Mouse (Mus musculus) limb, embryonic 13.5 days (tissue): ENCODE measurements around the gene Rps6kl1. TPM values are rescaled to one million over a fixed set of nuclear protein-coding genes. Genes with fewer than 3 reads are reported as not detected.
A peak's percentile ranks its signal among the peaks of the same experiment; 100 is the strongest.

Experiments
- ATAC-seq: fragments of 200-750 bp; cut with Nextera tagmentation; 2 replicates; pipeline ENCODE4 v1.8.0; 2017; ENCODE audit warnings: low read depth, moderate number of reproducible peaks, moderate TSS enrichment; ENCODE audit not compliant: low FRiP score
- H3K27ac ChIP-seq: fragments of 300-500 bp; sonication (generic); 2 replicates; pipeline ENCODE4 v1.5.1; 2015; ENCODE audit warnings: inconsistent platforms, mild to moderate bottlenecking, moderate library complexity
- H3K27me3 ChIP-seq: fragments of 300-500 bp; sonication (generic); 2 replicates; pipeline ENCODE4 v1.6.1; 2015; ENCODE audit warnings: mild to moderate bottlenecking, inconsistent platforms
- H3K36me3 ChIP-seq: fragments of 300-500 bp; sonication (generic); 2 replicates; pipeline ENCODE4 v1.6.1; 2015; ENCODE audit warnings: inconsistent platforms, mild to moderate bottlenecking, moderate library complexity
- H3K4me1 ChIP-seq: fragments of 300-500 bp; sonication (generic); 2 replicates; pipeline ENCODE4 v1.6.1; 2015; ENCODE audit warnings: inconsistent platforms
- H3K4me2 ChIP-seq: fragments of 300-500 bp; sonication (generic); replicated peaks from 2 replicates; pipeline ENCODE4 v1.6.1; 2015; ENCODE audit warnings: inconsistent platforms, mild to moderate bottlenecking, moderate library complexity
- H3K4me3 ChIP-seq: fragments of 300-500 bp; sonication (generic); 2 replicates; pipeline ENCODE4 v1.5.1; 2015; ENCODE audit warnings: moderate library complexity, mild to moderate bottlenecking, inconsistent platforms
- H3K9ac ChIP-seq: fragments of 300-500 bp; sonication (generic); 2 replicates; pipeline ENCODE4 v1.6.1; 2015; ENCODE audit warnings: mild to moderate bottlenecking, inconsistent platforms
- H3K9me3 ChIP-seq: fragments of 300-500 bp; sonication (generic); 2 replicates; pipeline ENCODE4 v1.6.1; 2016; ENCODE audit warnings: inconsistent platforms
- WGBS: fragments of 180-500 bp; shearing (Covaris S2); methylation state at CpG from one replicate; pipeline ENCODE4 v1.1.7; 2015; 5-methylcytosine and 5-hydroxymethylcytosine counted together
- polyA plus RNA-seq: library from polyadenylated mRNA; unstranded; fragments of >200 nt; fragmentation: Nextera tagmentation; extraction: Ambion mirVana; gene quantifications from 2 replicates; pipeline ENCODE4 v1.2.1, GENCODE M21; 2015

The Rps6kl1 gene
- polyA plus RNA-seq, 1 experiment from 2014 or later: 0.31 TPM

GRCm38 (mm10) chr12:85110698-85111592, 40.1 kb downstream of the Rps6kl1 start, which contains the start of the genes Prox2 and Dlst:
Gene Prox2, minus strand, starts transcription at chr12:85110759.
Gene Dlst, plus strand, starts transcription at chr12:85110833.
- peaks cover 41% of the 10 kb centered on the region for H3K4me1 ChIP-seq
- H3K27ac ChIP-seq: peak within 1 kb of the TSS; percentile 85
- under 1% methylated on average over 81 of the region's 83 CpGs for WGBS
- H3K36me3 ChIP-seq: peaks cover 16% of the 10 kb centered on the region
- H3K4me3 ChIP-seq: peak within 1 kb of the TSS; percentile 98
- H3K9ac ChIP-seq: peak within 1 kb of the TSS; percentile 97
- ATAC-seq: peak; percentile 93
- peak within 1 kb of the TSS; percentile 89 for H3K4me2 ChIP-seq
- no peaks in the 10 kb centered on the region for H3K27me3 ChIP-seq
- H3K9me3 ChIP-seq: no peaks in the 10 kb centered on the region

GRCm38 (mm10) chr12:85110011-85110697, 40.9 kb downstream of the Rps6kl1 start:
- H3K9me3 ChIP-seq: no peaks in the 10 kb centered on the region
- 15% methylated on average over 18 of the region's 18 CpGs for WGBS

GRCm38 (mm10) chr12:85109426-85109825, 41.6 kb downstream of the Rps6kl1 start:
- no peak for ATAC-seq
- no peak overlapping the region for H3K9ac ChIP-seq
- H3K36me3 ChIP-seq: peaks cover 4% of the 10 kb centered on the region
- peaks cover 41% of the 10 kb centered on the region for H3K4me1 ChIP-seq
- WGBS: 52% methylated on average over 4 of the region's 4 CpGs
- no peaks in the 10 kb centered on the region for H3K9me3 ChIP-seq
- H3K27ac ChIP-seq: no peak overlapping the region
- peak overlapping the region; percentile 89 for H3K4me2 ChIP-seq
- H3K27me3 ChIP-seq: no peaks in the 10 kb centered on the region
- peak overlapping the region; percentile 98; the same call in 1 of the 2 replicates for H3K4me3 ChIP-seq

More at GRCm38 (mm10) chr12:85110011-85110697, 40.9 kb downstream of the Rps6kl1 start:
- Histone ChIP-seq H3K27ac (peak overlapping the region; percentile 85), H3K4me2 (peak overlapping the region; percentile 89), H3K4me3 (peak overlapping the region; percentile 98), H3K36me3 (peaks cover 9% of the 10 kb centered on the region), H3K9ac (peak overlapping the region; percentile 97), H3K4me1 (peaks cover 41% of the 10 kb centered on the region), H3K27me3 (no peaks in the 10 kb centered on the region)
- peak; percentile 54; the same call in 1 of the 2 replicates for ATAC-seq

GRCm38 (mm10) chr12:85108643-85109042, 42.4 kb downstream of the Rps6kl1 start:
- Histone ChIP-seq H3K4me3 (no peak overlapping the region), H3K9ac (no peak overlapping the region), H3K9me3 (no peaks in the 10 kb centered on the region), H3K27ac (no peak overlapping the region), H3K4me2 (no peak overlapping the region), H3K27me3 (no peaks in the 10 kb centered on the region), H3K36me3 (peaks cover 4% of the 10 kb centered on the region), H3K4me1 (peaks cover 41% of the 10 kb centered on the region)
- 68% methylated on average over 3 of the region's 3 CpGs for WGBS
- ATAC-seq: no peak

GRCm38 (mm10) chr12:85106292-85106691, 44.8 kb downstream of the Rps6kl1 start:
- Histone ChIP-seq H3K4me3 (peak overlapping the region; percentile 20), H3K9ac (peak overlapping the region; percentile 50; the same call in 1 of the 2 replicates), H3K36me3 (no peaks in the 10 kb centered on the region), H3K4me1 (peaks cover 20% of the 10 kb centered on the region), H3K4me2 (peak overlapping the region; percentile 52), H3K9me3 (no peaks in the 10 kb centered on the region), H3K27me3 (no peaks in the 10 kb centered on the region), H3K27ac (no peak overlapping the region)
- no peak for ATAC-seq
- 1% methylated on average over 8 of the region's 8 CpGs for WGBS

GRCm38 (mm10) chr12:85104789-85105188, 46.3 kb downstream of the Rps6kl1 start:
- H3K27ac ChIP-seq: no peak overlapping the region
- no peak overlapping the region for H3K4me2 ChIP-seq
- no peaks in the 10 kb centered on the region for H3K36me3 ChIP-seq
- no peaks in the 10 kb centered on the region for H3K27me3 ChIP-seq
- H3K4me1 ChIP-seq: peaks cover 20% of the 10 kb centered on the region
- ATAC-seq: no peak
- H3K9ac ChIP-seq: no peak overlapping the region
- 86% methylated on average over 8 of the region's 8 CpGs for WGBS
- no peaks in the 10 kb centered on the region for H3K9me3 ChIP-seq
- H3K4me3 ChIP-seq: no peak overlapping the region

- Histone ChIP-seq H3K27me3 (no peaks in the 10 kb centered on the region), H3K4me2 (no peak overlapping the region), H3K4me1 (peaks cover 13% of the 10 kb centered on the region), H3K9me3 (no peaks in the 10 kb centered on the region), H3K27ac (no peak overlapping the region), H3K36me3 (no peaks in the 10 kb centered on the region), H3K4me3 (no peak overlapping the region), H3K9ac (no peak overlapping the region)
- ATAC-seq: no peak
- 62% methylated on average over 8 of the region's 8 CpGs for WGBS
Measured at GRCm38 (mm10) chr12:85103096-85103495, 48.0 kb downstream of the Rps6kl1 start.

GRCm38 (mm10) chr12:85101521-85102106, 49.5 kb downstream of the Rps6kl1 start:
- no peak for ATAC-seq
- Histone ChIP-seq H3K9me3 (no peaks in the 10 kb centered on the region), H3K27ac (no peak overlapping the region), H3K4me1 (peaks cover 16% of the 10 kb centered on the region), H3K9ac (no peak overlapping the region), H3K36me3 (no peaks in the 10 kb centered on the region), H3K4me2 (no peak overlapping the region), H3K4me3 (no peak overlapping the region), H3K27me3 (no peaks in the 10 kb centered on the region)
- 81% methylated on average over 5 of the region's 5 CpGs for WGBS

GRCm38 (mm10) chr12:85101001-85101400, 50.1 kb downstream of the Rps6kl1 start:
- Histone ChIP-seq H3K4me1 (peaks cover 16% of the 10 kb centered on the region), H3K4me2 (no peak overlapping the region), H3K27me3 (no peaks in the 10 kb centered on the region), H3K9me3 (no peaks in the 10 kb centered on the region), H3K4me3 (no peak overlapping the region), H3K36me3 (no peaks in the 10 kb centered on the region), H3K9ac (no peak overlapping the region), H3K27ac (no peak overlapping the region; the same call in 1 of the 2 replicates)
- 56% methylated on average over 14 of the region's 14 CpGs for WGBS
- ATAC-seq: no peak

GRCm38 (mm10) chr12:85095859-85096258, 55.2 kb downstream of the Rps6kl1 start:
- H3K4me3 ChIP-seq: no peak overlapping the region
- 88% methylated on average over 7 of the region's 7 CpGs for WGBS
- no peaks in the 10 kb centered on the region for H3K9me3 ChIP-seq
- H3K27ac ChIP-seq: no peak overlapping the region; the same call in 1 of the 2 replicates
- 0 out of 2 replicates have a peak, but pooled peaks cover 4% of the 10 kb centered on the region for H3K36me3 ChIP-seq
- H3K9ac ChIP-seq: no peak overlapping the region
- ATAC-seq: no peak
- H3K27me3 ChIP-seq: no peaks in the 10 kb centered on the region
- H3K4me1 ChIP-seq: peaks cover 37% of the 10 kb centered on the region
- no peak overlapping the region for H3K4me2 ChIP-seq

GRCm38 (mm10) chr12:85095146-85095545, 55.9 kb downstream of the Rps6kl1 start:
- Histone ChIP-seq H3K27me3 (no peaks in the 10 kb centered on the region), H3K4me3 (no peak overlapping the region), H3K9ac (no peak overlapping the region), H3K36me3 (0 out of 2 replicates have a peak, but pooled peaks cover 4% of the 10 kb centered on the region), H3K4me2 (no peak overlapping the region), H3K9me3 (no peaks in the 10 kb centered on the region), H3K4me1 (peaks cover 36% of the 10 kb centered on the region), H3K27ac (no peak overlapping the region)
- WGBS: 83% methylated on average over 11 of the region's 11 CpGs
- no peak for ATAC-seq
